Mouse (Mus musculus) embryo, embryonic 11 days (tissue): ENCODE results near the gene Alx3.

Source experiments
- DNase-seq: peaks from one replicate; pipeline ENCODE4 v3.0.0-alpha.2; 2015

The Alx3 gene

GRCm38 (mm10) chr3:107583893-107584292, 10.9 kb upstream of the Alx3 start:
- DNase-seq: no peak

- no peak for DNase-seq
Observed at GRCm38 (mm10) chr3:107586504-107586903, 8.3 kb upstream of the Alx3 start.

- DNase-seq: no peak
Observed at GRCm38 (mm10) chr3:107591612-107592011, 3.2 kb upstream of the Alx3 start.

GRCm38 (mm10) chr3:107593632-107594031, 1.2 kb upstream of the Alx3 start:
- no peak for DNase-seq

GRCm38 (mm10) chr3:107595264-107595937, 570 bp downstream of the Alx3 start:
- peak; percentile 57 for DNase-seq

GRCm38 (mm10) chr3:107595938-107596461, 1.2 kb downstream of the Alx3 start:
- DNase-seq: peak; percentile 51

- peak; percentile 69 for DNase-seq
Observed at GRCm38 (mm10) chr3:107596559-107596958, 1.7 kb downstream of the Alx3 start.

- no peak for DNase-seq
Observed at GRCm38 (mm10) chr3:107597134-107597533, 2.3 kb downstream of the Alx3 start.

- DNase-seq: peak; percentile 55
Observed at GRCm38 (mm10) chr3:107597586-107598389, 3.0 kb downstream of the Alx3 start.

GRCm38 (mm10) chr3:107600127-107600526, 5.3 kb downstream of the Alx3 start:
- DNase-seq: no peak

- peak; percentile 82 for DNase-seq
Observed at GRCm38 (mm10) chr3:107605304-107605703, 10.5 kb downstream of the Alx3 start.

GRCm38 (mm10) chr3:107607221-107607620, 12.4 kb downstream of the Alx3 start:
- no peak for DNase-seq

GRCm38 (mm10) chr3:107608808-107609207, 14.0 kb downstream of the Alx3 start:
- DNase-seq: no peak

- DNase-seq: no peak
Observed at GRCm38 (mm10) chr3:107609376-107609775, 14.5 kb downstream of the Alx3 start.

GRCm38 (mm10) chr3:107611394-107611793, 16.6 kb downstream of the Alx3 start:
- no peak for DNase-seq

- peak; percentile 74 for DNase-seq
Observed at GRCm38 (mm10) chr3:107612902-107613525, 18.2 kb downstream of the Alx3 start.

GRCm38 (mm10) chr3:107617800-107618199, 23.0 kb downstream of the Alx3 start:
- no peak for DNase-seq

GRCm38 (mm10) chr3:107619911-107620310, 25.1 kb downstream of the Alx3 start:
- DNase-seq: no peak

GRCm38 (mm10) chr3:107621286-107622075, 26.6 kb downstream of the Alx3 start:
- DNase-seq: no peak

GRCm38 (mm10) chr3:107622537-107622936, 27.7 kb downstream of the Alx3 start:
- no peak for DNase-seq

- no peak for DNase-seq
Observed at GRCm38 (mm10) chr3:107624424-107624823, 29.6 kb downstream of the Alx3 start.

- DNase-seq: no peak
Observed at GRCm38 (mm10) chr3:107625536-107625935, 30.7 kb downstream of the Alx3 start.

GRCm38 (mm10) chr3:107626751-107627150, 31.9 kb downstream of the Alx3 start:
- DNase-seq: no peak
